Mouse (Mus musculus): ENCODE measurements around the gene Stim2.
A peak's percentile ranks its signal among the peaks of the same experiment; 100 is the strongest.

Gene Stim2

GRCm38 (mm10) chr5:53998146-53998742 is at the start of gene Stim2:
Gene Stim2 (plus strand): TSS chr5:53998499.
- DNase-seq (ENCODE audit: low spot score): peak; percentile 84

GRCm38 (mm10) chr5:53948606-53949266 is 49.6 kb upstream of the Stim2 start:
- no peak for DNase-seq (ENCODE audit: low spot score)

- no peak for DNase-seq (ENCODE audit: low spot score)
Observed at GRCm38 (mm10) chr5:53950189-53950588, 48.1 kb upstream of the Stim2 start.

- DNase-seq (ENCODE audit: low spot score): no peak
Observed at GRCm38 (mm10) chr5:53953216-53953615, 45.1 kb upstream of the Stim2 start.

- DNase-seq (ENCODE audit: low spot score): no peak
Observed at GRCm38 (mm10) chr5:53953797-53954196, 44.5 kb upstream of the Stim2 start.

GRCm38 (mm10) chr5:53955966-53956365 is 42.3 kb upstream of the Stim2 start:
- no peak for DNase-seq (ENCODE audit: low spot score)

- no peak for DNase-seq (ENCODE audit: low spot score)
Observed at GRCm38 (mm10) chr5:53956396-53957314, 41.6 kb upstream of the Stim2 start.

- DNase-seq (ENCODE audit: low spot score): no peak
Observed at GRCm38 (mm10) chr5:53957348-53957747, 41.0 kb upstream of the Stim2 start.

GRCm38 (mm10) chr5:53961229-53961628 is 37.1 kb upstream of the Stim2 start:
- no peak for DNase-seq (ENCODE audit: low spot score)

- DNase-seq (ENCODE audit: low spot score): no peak
Observed at GRCm38 (mm10) chr5:53961830-53962515, 36.3 kb upstream of the Stim2 start.

GRCm38 (mm10) chr5:53965656-53966055 is 32.6 kb upstream of the Stim2 start:
- no peak for DNase-seq (ENCODE audit: low spot score)

- no peak for DNase-seq (ENCODE audit: low spot score)
Observed at GRCm38 (mm10) chr5:53967560-53967959, 30.7 kb upstream of the Stim2 start.

GRCm38 (mm10) chr5:53970178-53970577 is 28.1 kb upstream of the Stim2 start:
- DNase-seq (ENCODE audit: low spot score): no peak

- DNase-seq (ENCODE audit: low spot score): no peak
Observed at GRCm38 (mm10) chr5:53971201-53971600, 27.1 kb upstream of the Stim2 start.

GRCm38 (mm10) chr5:53972905-53973304 is 25.4 kb upstream of the Stim2 start:
- no peak for DNase-seq (ENCODE audit: low spot score)

GRCm38 (mm10) chr5:53976497-53976896 is 21.8 kb upstream of the Stim2 start:
- no peak for DNase-seq (ENCODE audit: low spot score)

GRCm38 (mm10) chr5:53977060-53977459 is 21.2 kb upstream of the Stim2 start:
- no peak for DNase-seq (ENCODE audit: low spot score)

GRCm38 (mm10) chr5:53983358-53983757 is 14.9 kb upstream of the Stim2 start:
- DNase-seq (ENCODE audit: low spot score): no peak

- no peak for DNase-seq (ENCODE audit: low spot score)
Observed at GRCm38 (mm10) chr5:53985632-53986031, 12.7 kb upstream of the Stim2 start.

GRCm38 (mm10) chr5:53987496-53987895 is 10.8 kb upstream of the Stim2 start:
- no peak for DNase-seq (ENCODE audit: low spot score)

- no peak for DNase-seq (ENCODE audit: low spot score)
Observed at GRCm38 (mm10) chr5:53988053-53988452, 10.2 kb upstream of the Stim2 start.

- no peak for DNase-seq (ENCODE audit: low spot score)
Observed at GRCm38 (mm10) chr5:53992616-53993015, 5.7 kb upstream of the Stim2 start.
